Mouse (Mus musculus) megakaryocyte, embryonic 14.5 days (primary cell): ENCODE measurements around the gene Ctf2.

Experiments used
- FLI1 ChIP-seq: IDR thresholded peaks from 2 replicates; pipeline ENCODE4 v1.6.1; 2012; ENCODE audit warnings: low read length, inconsistent platforms, mixed read lengths
- GATA1 ChIP-seq: IDR thresholded peaks from 3 replicates; pipeline ENCODE4 v1.6.1; 2012; ENCODE audit warnings: mixed read lengths, low read length, inconsistent platforms, borderline replicate concordance

DNA sequence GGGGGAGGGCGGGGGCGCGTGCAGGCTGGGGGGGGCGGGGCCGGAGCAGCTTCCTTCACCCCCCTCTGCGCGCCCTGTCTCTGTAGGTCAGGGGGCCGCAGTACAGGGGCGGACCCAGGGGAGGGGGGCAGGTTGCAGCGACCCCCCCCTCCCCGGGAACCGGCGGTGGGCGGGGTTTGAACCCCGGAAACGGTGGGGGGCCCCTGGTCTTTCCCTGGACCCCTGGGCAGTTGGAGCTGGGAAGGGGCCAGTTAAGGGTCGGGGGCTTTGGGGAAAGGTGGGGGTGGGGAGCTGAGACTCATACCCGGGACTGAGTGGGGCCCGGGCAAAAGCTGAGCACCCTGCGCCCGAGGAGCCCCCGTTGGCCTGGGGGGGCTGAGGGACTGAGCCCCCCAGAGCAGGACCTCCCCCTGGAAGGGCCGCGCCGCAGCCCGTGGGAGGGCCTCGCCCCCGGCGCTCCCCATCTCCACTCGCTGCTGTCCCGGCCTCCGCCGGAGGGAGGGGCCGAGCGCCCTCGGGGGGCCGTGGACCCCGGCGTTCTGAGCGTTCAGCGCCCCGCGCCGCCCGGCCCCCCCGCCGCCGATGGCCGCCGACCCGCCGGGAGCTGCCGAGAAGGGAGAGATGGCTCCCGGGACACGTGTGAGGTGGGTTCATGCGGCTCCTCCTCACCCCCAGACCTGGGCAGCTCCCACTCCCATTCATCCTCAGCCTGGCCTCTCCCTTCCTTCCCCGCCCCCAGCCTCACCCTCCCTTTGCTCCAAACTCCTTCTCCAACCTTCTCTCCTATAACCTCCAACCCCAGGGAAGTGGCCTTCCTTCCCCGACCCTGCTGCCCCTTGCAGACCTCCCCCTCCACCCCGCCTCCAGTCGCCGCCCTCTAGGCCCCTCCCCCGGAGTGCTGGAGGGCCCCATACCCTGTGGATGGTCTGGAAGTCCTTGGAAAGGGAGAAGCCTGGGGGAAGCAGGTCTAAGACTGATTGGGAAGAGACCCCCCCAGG, 14.8 kb upstream of the Ctf2 start:
- no peak for TF ChIP-seq GATA1
- no peak for TF ChIP-seq FLI1
